Mouse (Mus musculus) c-Kit-positive CD71-negative TER-119-negative erythroid progenitor cells, embryonic 14.5 days (primary cell): Measurements from ENCODE around the gene DXBay18.
"Not testable (repeated sequence)": the region's sequence is repeated elsewhere in the genome, so short reads cannot be mapped to it uniquely, and the experiment has no call there.

Experiments used
- DNase-seq: peaks from one replicate; pipeline ENCODE4 v3.0.0-alpha.2; 2013; ENCODE audit warnings: low read depth

The DXBay18 gene

DNA sequence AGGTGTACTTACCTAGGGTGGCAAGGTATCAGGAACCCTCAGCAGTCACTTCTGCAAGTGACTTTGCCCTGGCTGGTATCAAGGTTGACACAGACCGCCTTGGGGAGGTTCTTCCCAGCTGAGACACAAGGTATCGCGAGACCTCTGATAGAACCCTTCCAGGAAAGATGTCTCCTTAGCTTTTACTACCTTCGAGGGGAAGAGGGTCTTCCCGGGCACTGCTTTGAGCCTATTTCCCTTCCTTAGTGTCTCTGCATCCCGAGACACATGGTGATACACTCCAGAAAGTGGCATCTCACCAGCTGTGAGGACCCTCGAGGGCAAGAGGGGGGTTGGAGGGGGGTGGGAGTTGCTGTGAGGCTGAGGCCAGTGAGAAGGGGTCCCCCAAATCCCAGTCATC, at the start of gene DXBay18:
Gene DXBay18 (minus strand): TSS at position 101 of the 400 bp plus-strand sequence.
- not testable (repeated sequence) for DNase-seq

DNA sequence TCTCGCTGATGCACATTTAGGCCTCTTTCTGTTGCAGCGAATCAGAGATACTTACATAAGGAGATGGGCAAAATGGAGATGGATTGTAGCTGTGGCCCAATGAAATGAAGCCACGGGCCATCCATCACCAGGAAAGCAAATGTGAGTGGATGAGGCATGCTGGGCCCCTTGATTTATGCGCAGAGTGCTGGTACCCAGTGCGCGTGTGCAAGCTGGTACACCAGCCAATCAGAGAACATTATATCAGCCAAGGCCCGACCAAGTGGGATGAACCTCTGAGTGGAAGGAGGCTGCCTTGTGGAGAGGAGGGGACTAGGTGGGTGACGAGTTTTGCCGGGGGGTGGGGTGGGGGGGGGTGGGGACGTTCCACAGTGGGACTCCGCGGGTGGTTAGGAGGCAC, 42.7 kb upstream of the DXBay18 start, which contains the start of gene Xlr3b:
Gene Xlr3b (plus strand): TSS at position 274 of the 400 bp plus-strand sequence.
- not testable (repeated sequence) for DNase-seq

DNA sequence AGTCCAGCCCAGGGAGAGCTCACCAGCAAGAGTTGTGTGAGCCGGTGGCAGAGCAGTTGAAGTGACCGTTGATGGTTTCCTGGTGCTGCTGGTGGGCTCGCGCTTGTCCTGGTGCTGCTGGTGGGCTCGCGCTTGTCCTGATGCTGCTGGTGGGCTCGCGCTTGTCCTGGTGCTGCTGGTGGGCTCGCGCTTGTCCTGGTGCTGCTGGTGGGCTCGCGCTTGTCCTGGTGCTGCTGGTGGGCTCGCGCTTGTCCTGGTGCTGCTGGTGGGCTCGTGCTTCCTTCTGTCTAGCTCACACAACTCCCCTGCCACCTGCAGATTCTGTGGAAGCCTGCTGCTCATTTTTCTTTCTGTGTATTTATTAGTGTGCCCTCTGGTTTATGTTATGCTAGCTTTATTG, 27.6 kb upstream of the DXBay18 start, which contains the start of gene Spin2d:
Gene Spin2d (minus strand): TSS at position 101 of the 400 bp plus-strand sequence.
- not testable (repeated sequence) for DNase-seq

DNA sequence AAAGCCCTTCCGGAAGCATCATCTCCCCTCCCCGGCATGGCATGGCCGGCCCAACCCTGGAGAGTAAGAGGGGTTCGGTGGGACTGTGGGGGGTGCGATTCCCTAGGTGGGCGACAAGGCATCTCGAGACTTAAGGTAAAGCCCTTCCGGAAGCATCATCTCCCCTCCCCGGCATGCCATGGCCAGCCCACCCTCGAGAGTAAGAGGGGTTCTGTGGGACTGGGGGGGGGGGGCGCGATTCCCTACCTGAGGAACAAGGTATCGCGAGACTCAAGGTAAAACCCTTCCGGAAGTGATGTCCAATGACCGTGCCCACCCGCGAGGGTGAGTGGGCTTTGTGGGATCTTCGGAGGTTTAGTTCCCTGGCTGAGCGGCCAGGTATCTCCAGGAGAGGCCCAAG, 754 bp downstream of the DXBay18 start, which contains the start of gene Xlr5b:
Gene Xlr5b (plus strand): TSS at position 301 of the 400 bp plus-strand sequence.
- not testable (repeated sequence) for DNase-seq

DNA sequence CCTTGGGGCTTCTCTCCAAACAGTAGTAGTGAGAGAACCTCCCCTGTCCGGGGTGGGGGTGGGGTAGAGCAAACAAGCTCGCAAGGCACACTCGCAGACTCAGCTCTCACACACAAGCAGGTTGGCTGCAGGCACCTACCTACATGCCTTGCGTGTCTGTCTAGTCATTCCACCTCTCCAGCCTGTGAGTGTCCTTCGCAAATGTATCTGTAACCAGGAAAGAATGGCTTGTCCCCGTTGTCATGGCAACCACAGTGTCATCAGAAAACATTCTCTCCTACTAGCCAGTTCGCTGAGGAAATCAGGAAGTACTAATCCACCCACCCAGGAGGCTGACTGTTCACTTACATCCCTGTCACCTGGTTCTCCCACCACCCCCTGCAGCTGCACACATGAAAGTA, 6.0 kb downstream of the DXBay18 start:
- not testable (repeated sequence) for DNase-seq

DNA sequence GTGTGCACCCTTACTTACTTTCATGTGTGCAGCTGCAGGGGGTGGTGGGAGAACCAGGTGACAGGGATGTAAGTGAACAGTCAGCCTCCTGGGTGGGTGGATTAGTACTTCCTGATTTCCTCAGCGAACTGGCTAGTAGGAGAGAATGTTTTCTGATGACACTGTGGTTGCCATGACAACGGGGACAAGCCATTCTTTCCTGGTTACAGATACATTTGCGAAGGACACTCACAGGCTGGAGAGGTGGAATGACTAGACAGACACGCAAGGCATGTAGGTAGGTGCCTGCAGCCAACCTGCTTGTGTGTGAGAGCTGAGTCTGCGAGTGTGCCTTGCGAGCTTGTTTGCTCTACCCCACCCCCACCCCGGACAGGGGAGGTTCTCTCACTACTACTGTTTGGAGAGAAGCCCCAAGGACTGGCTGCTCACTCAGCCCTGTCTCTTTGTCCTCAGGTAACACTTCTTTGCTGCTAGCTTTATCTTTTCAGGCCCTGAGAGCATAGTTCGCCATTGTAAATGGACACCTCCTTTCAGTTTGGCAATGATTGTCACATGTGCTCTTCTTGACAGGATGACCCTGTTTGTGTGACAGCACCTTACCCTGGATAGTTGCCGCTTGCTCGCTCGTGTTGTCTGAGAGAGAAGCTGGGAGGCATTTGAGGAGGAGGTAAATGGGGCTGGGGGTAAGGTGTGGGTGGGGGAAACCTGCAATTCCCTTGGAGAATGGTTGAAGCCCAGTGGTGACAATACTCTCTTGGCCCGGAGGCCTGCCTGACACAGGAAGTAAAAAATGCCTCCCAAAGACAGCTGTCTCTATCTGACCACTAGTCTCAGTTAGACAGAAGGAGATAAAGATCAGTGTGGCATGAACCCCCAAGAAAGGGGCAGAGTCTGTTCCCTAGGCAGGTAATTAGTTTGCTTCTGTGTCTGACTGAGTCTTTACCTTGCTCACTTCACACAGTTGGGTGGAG, 26.1 kb downstream of the DXBay18 start:
- DNase-seq: not testable (repeated sequence)

DNA sequence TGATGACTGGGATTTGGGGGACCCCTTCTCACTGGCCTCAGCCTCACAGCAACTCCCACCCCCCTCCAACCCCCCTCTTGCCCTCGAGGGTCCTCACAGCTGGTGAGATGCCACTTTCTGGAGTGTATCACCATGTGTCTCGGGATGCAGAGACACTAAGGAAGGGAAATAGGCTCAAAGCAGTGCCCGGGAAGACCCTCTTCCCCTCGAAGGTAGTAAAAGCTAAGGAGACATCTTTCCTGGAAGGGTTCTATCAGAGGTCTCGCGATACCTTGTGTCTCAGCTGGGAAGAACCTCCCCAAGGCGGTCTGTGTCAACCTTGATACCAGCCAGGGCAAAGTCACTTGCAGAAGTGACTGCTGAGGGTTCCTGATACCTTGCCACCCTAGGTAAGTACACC, 32.5 kb downstream of the DXBay18 start, which contains the start of gene Gm14685:
Gene Gm14685 (plus strand): TSS at position 301 of the 400 bp plus-strand sequence.
- not testable (repeated sequence) for DNase-seq

DNA sequence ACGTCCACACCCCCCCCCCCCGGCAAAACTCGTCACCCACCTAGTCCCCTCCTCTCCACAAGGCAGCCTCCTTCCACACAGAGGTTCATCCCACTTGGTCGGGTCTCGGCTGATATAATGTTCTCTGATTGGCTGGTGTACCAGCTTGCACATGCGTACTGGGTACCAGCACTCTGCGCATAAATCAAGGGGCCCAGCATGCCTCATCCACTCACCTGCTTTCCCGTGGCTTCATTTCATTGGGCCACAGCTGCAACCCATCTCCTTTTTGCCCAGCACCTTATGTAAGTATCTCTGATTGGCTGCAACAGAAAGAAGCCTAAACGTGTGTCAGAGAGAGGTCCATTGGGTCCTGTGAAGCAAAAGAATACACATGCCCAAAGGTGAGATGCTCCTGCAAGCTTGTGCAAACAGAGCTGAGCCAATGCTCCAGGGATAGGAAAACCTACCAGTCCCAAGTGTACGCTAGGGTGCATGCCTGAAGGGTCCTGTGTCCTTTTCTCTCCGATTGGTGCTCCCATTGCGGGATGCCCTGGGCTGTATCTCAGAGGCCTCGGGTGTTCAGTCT, 52.2 kb downstream of the DXBay18 start, which contains the start of gene Xlr3a:
Gene Xlr3a (minus strand): TSS at position 155 of the 568 bp plus-strand sequence.
- DNase-seq: not testable (repeated sequence)
